In genomic region chr9:65197826-65198225, GRCm38 (mm10) we compare ENCODE assay signal across 14 mouse cellular contexts. TPM values are rescaled to one million over a fixed set of nuclear protein-coding genes. Genes with fewer than 3 reads are reported as not detected.
DNase-seq lines count a peak whose midpoint lies in the region; ATAC-seq lines count a peak whose summit lies in the region.
"Had no signal": no experiment of that assay in that cellular context is flagged by ENCODE, and none has a peak within 500 bp of the region (broad histone marks: within the 10 kb centered on the region; RNA-seq: fewer than 3 reads in every experiment).

No protein-coding gene starts in this region.

- 0 out of 2 replicates have a peak overlapping the region, but pooled peaks have one; percentile 5 for H3K27ac ChIP-seq in forebrain, embryonic 12.5 days
- H3K27ac ChIP-seq in forebrain, embryonic 13.5 days = no peak overlapping the region
- peak overlapping the region; percentile 94 for H3K27ac ChIP-seq in liver, embryonic 12.5 days

- peaks cover 28% of the 10 kb centered on the region for H3K4me1 ChIP-seq in forebrain, embryonic 12.5 days
- H3K4me1 ChIP-seq in forebrain, embryonic 13.5 days = peaks cover 23% of the 10 kb centered on the region
- peaks cover 84% of the 10 kb centered on the region for H3K4me1 ChIP-seq in liver, embryonic 12.5 days

- no peaks in the 10 kb centered on the region for H3K9me3 ChIP-seq in forebrain, embryonic 12.5 days
- H3K9me3 ChIP-seq in forebrain, embryonic 13.5 days (replicated peaks) = no peaks in the 10 kb centered on the region
- no peaks in the 10 kb centered on the region for H3K9me3 ChIP-seq in liver, embryonic 12.5 days (replicated peaks)
- H3K9me3 ChIP-seq: megakaryocyte, embryonic 14.5 days had no signal

- H3K4me3 ChIP-seq in forebrain, embryonic 12.5 days (replicated peaks) = no peak overlapping the region
- no peak overlapping the region for H3K4me3 ChIP-seq in forebrain, embryonic 13.5 days
- H3K4me3 ChIP-seq in liver, embryonic 12.5 days = no peak overlapping the region
- H3K4me3 ChIP-seq: megakaryocyte, embryonic 14.5 days had no signal

- DNase-seq in 3T3-L1 (ENCODE audit: low read depth, low spot score) = peak; percentile 51
- DNase-seq in adrenal gland, postnatal 36 days = peak; percentile 65 to 68
- no peak for DNase-seq in layer of hippocampus, adult 9-10 months (ENCODE audit: low spot score)
- DNase-seq in natural killer cell, adult 2 months (ENCODE audit: low spot score in 2 of 2) = no peak
- no peak for DNase-seq in right cerebral cortex, postnatal 36 days (ENCODE audit: low spot score in 2 of 2)
- DNase-seq: cerebellum, adult 11-12 months; lung, embryonic 14.5 days; thymus, postnatal 14 days had no signal

- ATAC-seq in forebrain, embryonic 12.5 days (ENCODE audit: low FRiP score) = no peak
- ATAC-seq in forebrain, embryonic 13.5 days = no peak
- ATAC-seq in liver, embryonic 12.5 days = 0 out of 2 replicates have a peak, but pooled peaks have one; percentile 14
- ATAC-seq: forebrain, embryonic 14.5 days; intestine, embryonic 16.5 days had no signal

- no peak overlapping the region for H3K9ac ChIP-seq in forebrain, embryonic 12.5 days
- no peak overlapping the region for H3K9ac ChIP-seq in forebrain, embryonic 13.5 days
- peak overlapping the region; percentile 53 for H3K9ac ChIP-seq in liver, embryonic 12.5 days
- H3K9ac ChIP-seq: lung, embryonic 14.5 days had no signal

- H3K36me3 ChIP-seq in forebrain, embryonic 12.5 days (replicated peaks) = no peaks in the 10 kb centered on the region
- no peaks in the 10 kb centered on the region for H3K36me3 ChIP-seq in forebrain, embryonic 13.5 days (ENCODE audit: poor library complexity, severe bottlenecking)
- no peaks in the 10 kb centered on the region for H3K36me3 ChIP-seq in liver, embryonic 12.5 days

- no peak overlapping the region for H3K4me2 ChIP-seq in forebrain, embryonic 12.5 days
- no peak overlapping the region for H3K4me2 ChIP-seq in forebrain, embryonic 13.5 days
- H3K4me2 ChIP-seq in liver, embryonic 12.5 days = peak overlapping the region; percentile 44

- H3K27me3 ChIP-seq in forebrain, embryonic 12.5 days = no peaks in the 10 kb centered on the region
- H3K27me3 ChIP-seq in forebrain, embryonic 13.5 days = no peaks in the 10 kb centered on the region
- no peaks in the 10 kb centered on the region for H3K27me3 ChIP-seq in liver, embryonic 12.5 days (replicated peaks)

- WGBS in forebrain, embryonic 12.5 days = 92% methylated on average over 6 of the region's 6 CpGs
- 87% methylated on average over 6 of the region's 6 CpGs for WGBS in forebrain, embryonic 13.5 days
- 53% methylated on average over 6 of the region's 6 CpGs for WGBS in liver, embryonic 12.5 days (ENCODE audit: insufficient replicate concordance)

RNA-seq across cellular contexts. Expression of gene Parp16, which starts 2.7 kb away (rescaled TPM):
- polyA plus RNA-seq in forebrain, embryonic 12.5 days (2016; fragmentation: Nextera tagmentation; extraction: Ambion mirVana) = 5.7 and 5.9 TPM in 2 replicates
- polyA plus RNA-seq in forebrain, embryonic 13.5 days (2015; fragmentation: Nextera tagmentation; extraction: Ambion mirVana) = 5.1 and 6.1 TPM in 2 replicates
- total RNA-seq in adrenal gland, postnatal 36 days (2021) = 10 to 100 TPM; 11.8 to 21.2 TPM
- 7.7 and 8.6 TPM in 2 replicates for polyA plus RNA-seq in liver, embryonic 12.5 days (2016; fragmentation: Nextera tagmentation; extraction: Ambion mirVana)

RNA-seq across cellular contexts. Expression of gene Igdcc3, which starts 56.8 kb away (rescaled TPM):
- 40.0 and 40.8 TPM in 2 replicates for polyA plus RNA-seq in forebrain, embryonic 12.5 days (2016; fragmentation: Nextera tagmentation; extraction: Ambion mirVana)
- polyA plus RNA-seq in forebrain, embryonic 13.5 days (2015; fragmentation: Nextera tagmentation; extraction: Ambion mirVana) = 13.2 and 16.0 TPM in 2 replicates
- 1 to 10 TPM; 1.2 to 1.9 TPM for total RNA-seq in adrenal gland, postnatal 36 days (2021)
- 0.75 and 0.79 TPM in 2 replicates for polyA plus RNA-seq in liver, embryonic 12.5 days (2016; fragmentation: Nextera tagmentation; extraction: Ambion mirVana)

Comparison
In these comparisons a context has a peak if more than half of its experiments do, and no peak if none do; other contexts are left out.
1. DNase-seq: peak in 3T3-L1 (single experiment) and adrenal gland, postnatal 36 days (2 of 2); none in layer of hippocampus, adult 9-10 months (single experiment), natural killer cell, adult 2 months (0 of 2) and right cerebral cortex, postnatal 36 days (0 of 2).